Mouse (Mus musculus) bone marrow macrophage, adult 2 months (primary cell): ENCODE measurements around the gene Ankrd2.

ENCODE experiments used
- CTCF ChIP-seq: IDR thresholded peaks from 2 replicates; pipeline ENCODE4 v1.5.1; 2012; ENCODE audit warnings: low read depth, mild to moderate bottlenecking, low read length, moderate library complexity
- POLR2A ChIP-seq: IDR thresholded peaks from 2 replicates; pipeline ENCODE4 v1.6.1; 2012; ENCODE audit warnings: mild to moderate bottlenecking, low read depth, low read length, borderline replicate concordance

DNA sequence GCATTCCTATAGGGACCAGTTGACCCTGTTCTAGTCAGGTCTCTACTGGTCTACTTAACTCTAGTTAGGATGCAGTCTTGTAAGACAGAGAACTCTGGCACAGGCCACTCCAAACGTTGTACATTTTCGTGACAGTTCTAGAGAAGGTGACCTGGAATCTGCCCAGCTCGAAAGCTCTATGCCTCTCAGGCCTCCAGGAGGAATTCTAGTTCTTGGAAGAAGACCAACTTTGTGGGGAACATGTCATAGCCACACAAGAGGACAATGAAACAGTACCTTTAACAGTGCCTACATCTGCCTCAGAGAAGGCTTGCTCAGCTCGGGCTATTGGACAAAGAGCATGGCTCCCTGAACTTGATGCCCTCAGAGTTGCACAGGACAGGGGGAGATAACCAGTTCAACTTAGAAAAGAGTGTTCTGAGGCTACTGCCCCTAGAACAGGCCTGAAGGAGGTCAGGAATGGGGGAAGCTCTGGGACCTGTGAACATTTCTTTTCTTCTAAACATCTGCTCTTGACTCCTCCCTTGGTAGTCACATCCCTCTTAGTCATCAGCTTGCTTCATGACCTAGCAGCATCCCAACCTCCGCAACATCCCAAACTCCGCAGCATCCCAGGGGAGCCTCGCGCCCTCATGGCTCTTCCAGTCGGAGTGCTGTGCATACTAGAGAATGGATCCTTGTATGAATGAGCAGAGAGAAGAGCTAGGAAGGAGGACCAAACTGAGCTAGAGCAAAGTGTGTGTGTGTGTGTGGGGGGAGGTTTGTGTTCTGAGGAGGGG, 36.8 kb upstream of the Ankrd2 start:
- TF ChIP-seq CTCF: no peak
- TF ChIP-seq POLR2A: no peak
